In the genomic region with DNA sequence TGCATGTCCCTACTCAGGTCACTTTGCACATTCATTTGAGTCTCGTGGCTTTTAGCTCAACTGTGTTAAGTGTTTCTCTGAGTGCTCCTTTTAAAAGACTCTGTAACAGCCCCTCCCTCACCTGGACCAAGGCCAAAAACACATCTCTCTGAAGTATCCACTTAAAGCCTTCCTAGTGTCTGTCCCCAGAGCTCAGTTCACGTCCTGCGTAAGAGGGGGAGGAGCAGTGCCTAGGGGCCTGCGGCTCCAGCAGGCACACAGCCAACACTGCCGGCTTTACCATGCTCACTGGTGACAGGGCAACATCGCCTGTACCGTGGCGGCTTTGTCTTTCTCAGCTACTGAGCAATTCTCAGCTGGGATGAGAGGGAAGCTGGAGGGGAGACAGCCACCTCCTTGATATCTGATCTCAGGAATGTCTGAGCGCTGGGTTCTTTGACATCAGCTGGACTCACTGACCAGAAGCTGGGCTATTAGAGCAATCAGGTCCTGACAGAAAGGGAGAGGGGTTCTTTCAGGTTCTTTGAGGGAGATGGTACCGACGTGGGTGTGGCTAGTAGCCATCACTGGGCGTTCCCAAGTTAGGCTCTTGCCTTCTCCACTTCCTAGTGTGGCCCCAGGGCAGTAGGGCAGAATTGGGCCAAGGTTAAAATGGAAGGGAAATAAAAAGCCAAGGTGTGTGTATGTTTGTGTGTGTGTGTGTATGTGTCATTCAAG, we compare ENCODE assay signal across 8 mouse cellular contexts. TPM values are rescaled to one million over a fixed set of nuclear protein-coding genes. Genes with fewer than 3 reads are reported as not detected.
DNase-seq lines count a peak whose midpoint lies in the region; ATAC-seq and TF ChIP-seq lines count a peak whose summit lies in the region.

No protein-coding gene starts in this region.

- no peaks in the 10 kb centered on the region for H3K9me3 ChIP-seq in forebrain, embryonic 14.5 days (replicated peaks; ENCODE audit: control insufficient read depth, low read length)

- peaks cover 28% of the 10 kb centered on the region for H3K36me3 ChIP-seq in forebrain, embryonic 14.5 days (ENCODE audit: control insufficient read depth, insufficient read depth, low read length)

- peak overlapping the region; percentile 87 for H3K9ac ChIP-seq in forebrain, embryonic 14.5 days (ENCODE audit: low read length)

- peak overlapping the region; percentile 94 for H3K4me2 ChIP-seq in forebrain, embryonic 14.5 days (ENCODE audit: low read length)

- intact Hi-C loops in gastrocnemius, adult 2 months (cut with DNase I), result no loop called here

- H3K27ac ChIP-seq in gastrocnemius, adult 2 months, result no peak overlapping the region
- peak overlapping the region; percentile 98 for H3K27ac ChIP-seq in forebrain, embryonic 14.5 days (ENCODE audit: low read depth, low read length)

- peak; percentile 54 for ATAC-seq in forebrain, embryonic 14.5 days
- ATAC-seq in inflammation-experienced regulatory T-cells, adult 6 months, result peak; percentile 41
- ATAC-seq in monocyte, adult 5-6 weeks (replicated peaks; ENCODE audit: insufficient number of reproducible peaks, low FRiP score, low TSS enrichment, poor library complexity, severe bottlenecking), result no peak

- H3K27me3 ChIP-seq in forebrain, embryonic 14.5 days (replicated peaks; ENCODE audit: control insufficient read depth, insufficient read depth, low read length), result no peaks in the 10 kb centered on the region

- peak overlapping the region; percentile 23; the same call in 1 of the 2 replicates for H3K4me3 ChIP-seq in gastrocnemius, adult 2 months
- peak overlapping the region; percentile 55 for H3K4me3 ChIP-seq in forebrain, embryonic 14.5 days (ENCODE audit: low read depth, low read length)

- H3K4me1 ChIP-seq in forebrain, embryonic 14.5 days (ENCODE audit: control insufficient read depth, insufficient read depth, low read length), result peaks cover 35% of the 10 kb centered on the region

- 8% methylated on average over 12 of the region's 12 CpGs for WGBS in forebrain, embryonic 14.5 days

- DNase-seq in gastrocnemius, adult 2 months, result peak; percentile 53
- DNase-seq in gastrocnemius, postnatal 10 days, result no peak
- DNase-seq in adrenal gland, postnatal 25 days, result peak; percentile 55
- peak; percentile 92 for DNase-seq in forebrain, embryonic 14.5 days (ENCODE audit: low spot score)
- peak; percentile 49 for DNase-seq in lung, postnatal 14 days
- peak; percentile 70 for DNase-seq in right cerebral cortex, postnatal 14 days

- TF ChIP-seq CTCF in gastrocnemius, adult 2 months (IDR thresholded peaks at IDR 0.05), result no peak

RNA-seq across cellular contexts. Expression of a gene that starts 1.8 kb away (rescaled TPM):
- under 1 TPM; 0.28 to 0.38 TPM for total RNA-seq in gastrocnemius, adult 2 months (2021)
- under 1 TPM; 0.45 to 0.65 TPM for total RNA-seq in gastrocnemius, postnatal 10 days (2021)
- total RNA-seq in adrenal gland, postnatal 25 days (2021), result 2.2 and 2.5 TPM in 2 replicates
- 49.6 and 63.9 TPM in 2 replicates for polyA plus RNA-seq in forebrain, embryonic 14.5 days (2014; fragmentation: Nextera tagmentation; extraction: Ambion mirVana)
- polyA plus RNA-seq in inflammation-experienced regulatory T-cells, adult 6 months (2017; shearing (Covaris generic)), result not detected
- 0.78 to 2.7 TPM (median 0.85 TPM) in 3 replicates for total RNA-seq in monocyte, adult 5-6 weeks (2017)

RNA-seq across cellular contexts. Expression of a gene that starts 21.8 kb away (rescaled TPM):
- 10 to 100 TPM; 57.3 to 79.3 TPM for total RNA-seq in gastrocnemius, adult 2 months (2021)
- total RNA-seq in gastrocnemius, postnatal 10 days (2021), result 10 to 100 TPM; 53.6 to 57.1 TPM
- total RNA-seq in adrenal gland, postnatal 25 days (2021), result 54.1 and 60.7 TPM in 2 replicates
- 23.4 and 28.1 TPM in 2 replicates for polyA plus RNA-seq in forebrain, embryonic 14.5 days (2014; fragmentation: Nextera tagmentation; extraction: Ambion mirVana)
- 10 to 100 TPM; 29.0 to 32.2 (median 31.4) TPM for polyA plus RNA-seq in inflammation-experienced regulatory T-cells, adult 6 months (2017; shearing (Covaris generic))
- 14.7 to 21.2 TPM (median 15.2 TPM) in 3 replicates for total RNA-seq in monocyte, adult 5-6 weeks (2017)

RNA-seq across cellular contexts. Expression of a gene that starts 34.4 kb away (rescaled TPM):
- not detected for total RNA-seq in gastrocnemius, adult 2 months (2021)
- total RNA-seq in gastrocnemius, postnatal 10 days (2021), result not detected
- total RNA-seq in adrenal gland, postnatal 25 days (2021), result not detected in 2 replicates
- polyA plus RNA-seq in forebrain, embryonic 14.5 days (2014; fragmentation: Nextera tagmentation; extraction: Ambion mirVana), result not detected in 2 replicates
- not detected for polyA plus RNA-seq in inflammation-experienced regulatory T-cells, adult 6 months (2017; shearing (Covaris generic))
- not detected in 3 replicates for total RNA-seq in monocyte, adult 5-6 weeks (2017)

RNA-seq across cellular contexts. Expression of a gene that starts 54.3 kb away (rescaled TPM):
- total RNA-seq in gastrocnemius, adult 2 months (2021), result 1 to 10 TPM in 1 of 2 experiments, under 1 TPM in 1; 0.46 to 1.2 TPM
- 1 to 10 TPM; 1.2 to 1.3 TPM for total RNA-seq in gastrocnemius, postnatal 10 days (2021)
- 10.5 and 13.4 TPM in 2 replicates for total RNA-seq in adrenal gland, postnatal 25 days (2021)
- polyA plus RNA-seq in forebrain, embryonic 14.5 days (2014; fragmentation: Nextera tagmentation; extraction: Ambion mirVana), result 4.0 and 4.2 TPM in 2 replicates
- polyA plus RNA-seq in inflammation-experienced regulatory T-cells, adult 6 months (2017; shearing (Covaris generic)), result 1 to 10 TPM; 4.2 to 6.8 (median 5.6) TPM
- not detected in 3 replicates for total RNA-seq in monocyte, adult 5-6 weeks (2017)

RNA-seq across cellular contexts. Expression of a gene that starts 57.4 kb away (rescaled TPM):
- 10 to 100 TPM; 20.8 to 23.8 TPM for total RNA-seq in gastrocnemius, adult 2 months (2021)
- total RNA-seq in gastrocnemius, postnatal 10 days (2021), result 10 to 100 TPM; 25.9 to 28.1 TPM
- 31.5 and 38.4 TPM in 2 replicates for total RNA-seq in adrenal gland, postnatal 25 days (2021)
- 94.0 and 94.2 TPM in 2 replicates for polyA plus RNA-seq in forebrain, embryonic 14.5 days (2014; fragmentation: Nextera tagmentation; extraction: Ambion mirVana)
- 100 to 1,000 TPM in 2 of 3 experiments, 10 to 100 TPM in 1; 98.6 to 202 (median 183) TPM for polyA plus RNA-seq in inflammation-experienced regulatory T-cells, adult 6 months (2017; shearing (Covaris generic))
- total RNA-seq in monocyte, adult 5-6 weeks (2017), result 148 to 199 TPM (median 172 TPM) in 3 replicates
